22 mouse cellular contexts compared by ENCODE assay signal in the genomic region with DNA sequence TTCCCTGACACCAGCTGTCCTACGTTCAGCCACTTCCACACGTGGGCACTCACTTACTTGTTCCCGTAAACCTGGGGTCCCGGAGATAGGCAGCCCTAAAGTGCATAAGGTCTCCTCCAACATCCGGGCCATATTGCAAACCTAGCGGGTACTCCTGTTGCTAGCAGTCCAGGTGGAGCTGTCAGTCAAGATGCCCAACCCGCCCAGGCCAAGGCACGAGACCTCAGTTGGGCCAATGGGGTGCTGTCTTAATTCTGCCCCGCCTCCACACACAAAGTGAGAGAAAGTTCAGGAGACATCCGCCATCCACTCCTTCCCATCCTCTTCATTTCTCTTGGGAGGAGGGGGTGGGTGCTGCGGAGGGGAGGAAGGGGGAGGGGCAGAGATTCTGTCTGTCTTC. TPM values are rescaled to one million over a fixed set of nuclear protein-coding genes. Genes with fewer than 3 reads are reported as not detected.
DNase-seq lines count a peak whose midpoint lies in the region; TF ChIP-seq lines count a peak whose summit lies in the region.
"Had no signal": no experiment of that assay in that cellular context is flagged by ENCODE, and none has a peak within 500 bp of the region (broad histone marks: within the 10 kb centered on the region; RNA-seq: fewer than 3 reads in every experiment).

No protein-coding gene starts in this region.

- TF ChIP-seq CTCF in testis, adult 2 months (IDR thresholded peaks at IDR 0.05; ENCODE audit: control insufficient read depth, insufficient read depth, insufficient replicate concordance, low read depth, low read length) = no peak

- H3K4me3 ChIP-seq in testis, adult 2 months (ENCODE audit: control insufficient read depth, low read depth, low read length) = peak overlapping the region; percentile 61
- peak overlapping the region; percentile 57 for H3K4me3 ChIP-seq in ES-E14 (ENCODE audit: insufficient read depth in 1 of 2, low read depth in 1 of 2, low read length in 2 of 2, poor library complexity in 1 of 2, severe bottlenecking in 1 of 2)
- no peak overlapping the region for H3K4me3 ChIP-seq in embryonic facial prominence, embryonic 10.5 days
- H3K4me3 ChIP-seq: forebrain, embryonic 12.5 days; heart, embryonic 10.5 days; hindbrain, embryonic 12.5 days had no signal

- no peak overlapping the region for H3K27ac ChIP-seq in testis, adult 2 months (ENCODE audit: control insufficient read depth, insufficient read depth, low read depth, low read length)
- peak overlapping the region; percentile 71; the same call in 1 of the 2 replicates for H3K27ac ChIP-seq in ES-E14 (ENCODE audit: insufficient read depth, low read depth, low read length, poor library complexity, severe bottlenecking)
- no peak overlapping the region for H3K27ac ChIP-seq in embryonic facial prominence, embryonic 10.5 days (replicated peaks)
- H3K27ac ChIP-seq: forebrain, embryonic 12.5 days; heart, embryonic 10.5 days; hindbrain, embryonic 12.5 days; hindbrain, postnatal 0 days had no signal

- H3K9ac ChIP-seq in ES-E14 (ENCODE audit: insufficient read depth, low read depth, low read length, poor library complexity, severe bottlenecking) = peak overlapping the region; percentile 76; the same call in 1 of the 2 replicates
- H3K9ac ChIP-seq: forebrain, embryonic 12.5 days; hindbrain, embryonic 12.5 days had no signal

- no peak for DNase-seq in testis, postnatal 14 days (ENCODE audit: low spot score)
- DNase-seq in ES-E14 (ENCODE audit: low read depth, low spot score) = peak; percentile 78
- DNase-seq in embryonic facial prominence, embryonic 10.5 days (ENCODE audit: low spot score) = peak; percentile 50
- no peak for DNase-seq in c-Kit-positive CD71-positive TER-119-positive erythroid progenitor cells, embryonic 14.5 days (ENCODE audit: low spot score)
- DNase-seq in layer of hippocampus, adult 9-11 months = no peak
- DNase-seq: adrenal gland, postnatal 14 days; cerebellum, adult 18-20 months; cerebellum, adult 9-11 months; cerebellum, postnatal 36 days; gastrocnemius, postnatal 10 days; heart, adult 18-20 months; heart, postnatal 10 days; heart, postnatal 4 days; kidney, adult 11 months had no signal

- no peaks in the 10 kb centered on the region for H3K36me3 ChIP-seq in testis, adult 2 months (ENCODE audit: control insufficient read depth, insufficient read depth, low read length)
- H3K36me3 ChIP-seq in ES-E14 (ENCODE audit: control insufficient read depth, insufficient read depth, low read length, poor library complexity, severe bottlenecking) = no peaks in the 10 kb centered on the region; the same call in 1 of the 2 replicates
- no peaks in the 10 kb centered on the region for H3K36me3 ChIP-seq in embryonic facial prominence, embryonic 10.5 days (replicated peaks)
- H3K36me3 ChIP-seq: forebrain, embryonic 12.5 days; heart, embryonic 10.5 days; hindbrain, embryonic 12.5 days had no signal

- TF ChIP-seq POLR2A in testis, adult 2 months (IDR thresholded peaks at IDR 0.05; ENCODE audit: control insufficient read depth, low read depth, low read length) = no peak

- H3K9me3 ChIP-seq in ES-E14 (ENCODE audit: control insufficient read depth, insufficient read depth, low read depth, low read length) = no peaks in the 10 kb centered on the region
- no peaks in the 10 kb centered on the region for H3K9me3 ChIP-seq in embryonic facial prominence, embryonic 10.5 days
- H3K9me3 ChIP-seq: forebrain, embryonic 12.5 days; heart, embryonic 10.5 days; hindbrain, embryonic 12.5 days had no signal

- 59% methylated on average over 11 of the region's 11 CpGs for WGBS in embryonic facial prominence, embryonic 10.5 days

- in situ Hi-C loops in ES-E14 (cut with MboI; ENCODE audit: low sequenced_read_pairs in 2 of 2, unreplicated experiment in 2 of 2) = no loop called here

- peaks cover 7% of the 10 kb centered on the region for H3K4me1 ChIP-seq in testis, adult 2 months (ENCODE audit: control insufficient read depth, insufficient read depth, low read length)
- peaks cover 5 to 31% of the 10 kb centered on the region in 2 experiments; a peak in 3 of 4 replicates for H3K4me1 ChIP-seq in ES-E14 (ENCODE audit: control insufficient read depth in 2 of 2, insufficient read depth in 2 of 2, low read length in 2 of 2, poor library complexity in 1 of 2)
- H3K4me1 ChIP-seq in embryonic facial prominence, embryonic 10.5 days = peaks cover 33% of the 10 kb centered on the region

- H3K27me3 ChIP-seq in testis, adult 2 months (ENCODE audit: control insufficient read depth, insufficient read depth, low read length) = no peaks in the 10 kb centered on the region
- peaks cover 26% of the 10 kb centered on the region for H3K27me3 ChIP-seq in embryonic facial prominence, embryonic 10.5 days (replicated peaks; ENCODE audit: low read depth, poor library complexity, severe bottlenecking)

TF ChIP-seq in ES-E14, 5 proteins besides CTCF, POLR2A, EP300 and RAD21:
- TF ChIP-seq ZNF384 (IDR thresholded peaks at IDR 0.05; ENCODE audit: low read depth, low read length) = no peak

RNA-seq across cellular contexts. Expression of a gene that starts 21.0 kb away (rescaled TPM):
- polyA plus RNA-seq in testis, adult 2 months (2012; rRNA removed) = 10.4 and 10.9 TPM in 2 replicates
- total RNA-seq in ES-E14 (2012; rRNA removed) = 21.8 and 24.7 TPM in 2 replicates
- polyA plus RNA-seq in embryonic facial prominence, embryonic 10.5 days (2016; fragmentation: Nextera tagmentation; extraction: Ambion mirVana) = 2.9 and 3.8 TPM in 2 replicates
- polyA plus RNA-seq: activated CD4-positive, CD25-positive, alpha-beta regulatory T cell, adult 4 months had no signal

RNA-seq across cellular contexts. Expression of a gene that starts 37.4 kb away (rescaled TPM):
- 26.9 and 32.1 TPM in 2 replicates for polyA plus RNA-seq in testis, adult 2 months (2012; rRNA removed)
- total RNA-seq in ES-E14 (2012; rRNA removed) = 47.0 and 56.2 TPM in 2 replicates
- 156 TPM in 2 replicates for polyA plus RNA-seq in embryonic facial prominence, embryonic 10.5 days (2016; fragmentation: Nextera tagmentation; extraction: Ambion mirVana)

RNA-seq across cellular contexts. Expression of a gene that starts 41.4 kb away (rescaled TPM):
- polyA plus RNA-seq in testis, adult 2 months (2012; rRNA removed) = 0.57 and 0.59 TPM in 2 replicates
- total RNA-seq in ES-E14 (2012; rRNA removed) = 0.49 TPM in 1 of 2 replicates, not detected in the other
- polyA plus RNA-seq in embryonic facial prominence, embryonic 10.5 days (2016; fragmentation: Nextera tagmentation; extraction: Ambion mirVana) = 3.7 and 4.2 TPM in 2 replicates
- total RNA-seq: adrenal gland, adult 18-20 months; adrenal gland, postnatal 14 days; gastrocnemius, postnatal 10 days; gastrocnemius, postnatal 4 days; heart, adult 18-20 months; heart, postnatal 4 days had no signal
- polyA plus RNA-seq: activated CD4-positive, CD25-positive, alpha-beta regulatory T cell, adult 4 months had no signal

RNA-seq across cellular contexts. Expression of a gene that starts 41.6 kb away (rescaled TPM):
- polyA plus RNA-seq in testis, adult 2 months (2012; rRNA removed) = 803 and 957 TPM in 2 replicates
- total RNA-seq in ES-E14 (2012; rRNA removed) = 1,965 and 2,746 TPM in 2 replicates
- polyA plus RNA-seq in embryonic facial prominence, embryonic 10.5 days (2016; fragmentation: Nextera tagmentation; extraction: Ambion mirVana) = 874 and 883 TPM in 2 replicates

RNA-seq across cellular contexts. Expression of a gene that starts 41.9 kb away (rescaled TPM):
- 29.4 and 38.1 TPM in 2 replicates for polyA plus RNA-seq in testis, adult 2 months (2012; rRNA removed)
- total RNA-seq in ES-E14 (2012; rRNA removed) = 328 and 332 TPM in 2 replicates
- polyA plus RNA-seq in embryonic facial prominence, embryonic 10.5 days (2016; fragmentation: Nextera tagmentation; extraction: Ambion mirVana) = 388 and 400 TPM in 2 replicates

Comparison
In these comparisons a context has a peak if more than half of its experiments do, and no peak if none do; other contexts are left out.
1. DNase-seq: peak in ES-E14 (single experiment) and embryonic facial prominence, embryonic 10.5 days (single experiment); none in testis, postnatal 14 days (single experiment), c-Kit-positive CD71-positive TER-119-positive erythroid progenitor cells, embryonic 14.5 days (single experiment) and layer of hippocampus, adult 9-11 months (single experiment).